ENCODE assay signal across 17 mouse cellular contexts in genomic region chr17:73541233-73541570, GRCm38 (mm10).
DNase-seq lines count a peak whose midpoint lies in the region; ATAC-seq and TF ChIP-seq lines count a peak whose summit lies in the region.
"Had no signal": no experiment of that assay in that cellular context is flagged by ENCODE, and none has a peak within 500 bp of the region (broad histone marks: within the 10 kb centered on the region; RNA-seq: fewer than 3 reads in every experiment).

No protein-coding gene starts in this region.

- no peak overlapping the region for H3K9ac ChIP-seq in hindbrain, embryonic 12.5 days
- H3K9ac ChIP-seq in midbrain, embryonic 14.5 days (replicated peaks; ENCODE audit: low read length), result no peak overlapping the region
- H3K9ac ChIP-seq in liver, postnatal 0 days (replicated peaks), result no peak overlapping the region
- H3K9ac ChIP-seq: limb, embryonic 13.5 days; liver, embryonic 14.5 days; stomach, embryonic 15.5 days had no signal

- H3K9me3 ChIP-seq in forebrain, embryonic 10.5 days, result no peaks in the 10 kb centered on the region
- no peaks in the 10 kb centered on the region for H3K9me3 ChIP-seq in hindbrain, embryonic 12.5 days (replicated peaks)
- H3K9me3 ChIP-seq in midbrain, embryonic 14.5 days (ENCODE audit: control insufficient read depth, low read length), result no peaks in the 10 kb centered on the region
- no peaks in the 10 kb centered on the region for H3K9me3 ChIP-seq in liver, postnatal 0 days (ENCODE audit: low read length)
- H3K9me3 ChIP-seq: heart, embryonic 10.5 days; limb, embryonic 13.5 days; stomach, embryonic 15.5 days had no signal

- peaks cover 30% of the 10 kb centered on the region for H3K4me1 ChIP-seq in forebrain, embryonic 10.5 days
- peaks cover 14% of the 10 kb centered on the region for H3K4me1 ChIP-seq in hindbrain, embryonic 12.5 days
- H3K4me1 ChIP-seq in midbrain, embryonic 14.5 days (ENCODE audit: control insufficient read depth, insufficient read depth, low read length), result peaks cover 24% of the 10 kb centered on the region
- no peaks in the 10 kb centered on the region for H3K4me1 ChIP-seq in liver, postnatal 0 days (ENCODE audit: insufficient read depth)
- H3K4me1 ChIP-seq: heart, embryonic 10.5 days; stomach, embryonic 15.5 days had no signal

- H3K4me3 ChIP-seq in forebrain, embryonic 10.5 days, result no peak overlapping the region
- no peak overlapping the region for H3K4me3 ChIP-seq in hindbrain, embryonic 12.5 days
- no peak overlapping the region for H3K4me3 ChIP-seq in midbrain, embryonic 14.5 days (replicated peaks; ENCODE audit: low read depth, low read length)
- no peak overlapping the region for H3K4me3 ChIP-seq in liver, postnatal 0 days (ENCODE audit: low read depth, low read length)
- H3K4me3 ChIP-seq: heart, embryonic 10.5 days; left cerebral cortex, adult 2 months; limb, embryonic 13.5 days; stomach, embryonic 15.5 days had no signal

- WGBS in forebrain, embryonic 10.5 days, result 33% methylated on average over 1 of the region's 1 CpGs
- WGBS in hindbrain, embryonic 12.5 days, result 42% methylated on average over 1 of the region's 1 CpGs
- 33% methylated on average over 1 of the region's 1 CpGs for WGBS in midbrain, embryonic 14.5 days
- 10% methylated on average over 1 of the region's 1 CpGs for WGBS in liver, postnatal 0 days (ENCODE audit: insufficient replicate concordance)

- H3K27ac ChIP-seq in forebrain, embryonic 10.5 days, result peak overlapping the region; percentile 72; the same call in 1 of the 2 replicates
- peak overlapping the region; percentile 35; the same call in 1 of the 2 replicates for H3K27ac ChIP-seq in hindbrain, embryonic 12.5 days
- H3K27ac ChIP-seq in midbrain, embryonic 14.5 days (replicated peaks; ENCODE audit: low read depth, low read length), result peak overlapping the region; percentile 82
- H3K27ac ChIP-seq in liver, postnatal 0 days (ENCODE audit: low read depth), result no peak overlapping the region
- H3K27ac ChIP-seq: heart, embryonic 10.5 days; left cerebral cortex, adult 2 months; limb, embryonic 13.5 days; liver, embryonic 14.5 days; stomach, embryonic 15.5 days had no signal

- no peak for TF ChIP-seq EP300 in liver, postnatal 0 days (IDR thresholded peaks at IDR 0.05; ENCODE audit: low read depth)

- peak; percentile 15 for DNase-seq in forebrain, embryonic 10.5 days (ENCODE audit: extremely low spot score, low spot score)
- DNase-seq in midbrain, embryonic 14.5 days, result peak; percentile 47
- no peak for DNase-seq in adrenal gland, adult 2 months
- no peak for DNase-seq in urinary bladder, postnatal 4 days (ENCODE audit: low spot score in 2 of 2)
- no peak for DNase-seq in liver, postnatal 0 days
- DNase-seq: cerebellum, adult 9-10 months; gastrocnemius, postnatal 36 days; heart, postnatal 10 days; thymus, adult 2 months had no signal

- peak; percentile 30 for ATAC-seq in CD4-positive, CD25-positive, alpha-beta regulatory T cell, adult 4 months
- ATAC-seq in hindbrain, embryonic 12.5 days (ENCODE audit: low FRiP score), result 0 out of 2 replicates have a peak, but pooled peaks have one; percentile 10
- no peak for ATAC-seq in midbrain, embryonic 14.5 days (ENCODE audit: low FRiP score, low TSS enrichment)
- no peak for ATAC-seq in liver, postnatal 0 days
- ATAC-seq: lung, postnatal 0 days had no signal

- no peak for TF ChIP-seq CTCF in liver, postnatal 0 days (IDR thresholded peaks at IDR 0.05; ENCODE audit: low read depth)

- H3K27me3 ChIP-seq in forebrain, embryonic 10.5 days (ENCODE audit: poor library complexity, severe bottlenecking), result no peaks in the 10 kb centered on the region
- no peaks in the 10 kb centered on the region for H3K27me3 ChIP-seq in hindbrain, embryonic 12.5 days
- H3K27me3 ChIP-seq in midbrain, embryonic 14.5 days (ENCODE audit: control insufficient read depth, insufficient read depth, low read length), result no peaks in the 10 kb centered on the region
- no peaks in the 10 kb centered on the region for H3K27me3 ChIP-seq in liver, postnatal 0 days (ENCODE audit: insufficient read depth, low read length)
- H3K27me3 ChIP-seq: stomach, embryonic 15.5 days had no signal

- no peaks in the 10 kb centered on the region for H3K36me3 ChIP-seq in forebrain, embryonic 10.5 days (replicated peaks)
- H3K36me3 ChIP-seq in hindbrain, embryonic 12.5 days, result no peaks in the 10 kb centered on the region
- no peaks in the 10 kb centered on the region for H3K36me3 ChIP-seq in midbrain, embryonic 14.5 days (ENCODE audit: control insufficient read depth, insufficient read depth, low read length)
- no peaks in the 10 kb centered on the region for H3K36me3 ChIP-seq in liver, postnatal 0 days (replicated peaks; ENCODE audit: insufficient read depth, low read length)
- H3K36me3 ChIP-seq: heart, embryonic 10.5 days; limb, embryonic 13.5 days; stomach, embryonic 15.5 days had no signal

- no peak overlapping the region for H3K4me2 ChIP-seq in hindbrain, embryonic 12.5 days (replicated peaks)
- H3K4me2 ChIP-seq in midbrain, embryonic 14.5 days (ENCODE audit: low read length), result no peak overlapping the region
- no peak overlapping the region for H3K4me2 ChIP-seq in liver, postnatal 0 days (ENCODE audit: low read depth, low read length)
- H3K4me2 ChIP-seq: limb, embryonic 13.5 days; stomach, embryonic 15.5 days had no signal

Comparison
In these comparisons a context has a peak if more than half of its experiments do, and no peak if none do; other contexts are left out.
1. ATAC-seq: peak in CD4-positive, CD25-positive, alpha-beta regulatory T cell, adult 4 months (single experiment) and hindbrain, embryonic 12.5 days (single experiment); none in midbrain, embryonic 14.5 days (single experiment) and liver, postnatal 0 days (single experiment).
2. DNase-seq: peak in forebrain, embryonic 10.5 days (single experiment) and midbrain, embryonic 14.5 days (single experiment); none in adrenal gland, adult 2 months (single experiment), urinary bladder, postnatal 4 days (0 of 2) and liver, postnatal 0 days (single experiment).